Mouse (Mus musculus) brain, embryonic 14.5 days (tissue): ENCODE measurements around the gene 2810021J22Rik.

ENCODE experiments used
- CTCF ChIP-seq: fragments of 200-500 bp; IDR thresholded peaks from 2 replicates; pipeline ENCODE4 v1.5.1; 2012; ENCODE audit warnings: inconsistent platforms, mild to moderate bottlenecking, moderate library complexity, borderline replicate concordance; ENCODE audit not compliant: insufficient read depth, insufficient read length; ENCODE audit errors: extremely low read depth
- POLR2A ChIP-seq: fragments of 200-500 bp; IDR thresholded peaks from 2 replicates; pipeline ENCODE4 v1.6.1; 2012; ENCODE audit warnings: mild to moderate bottlenecking, inconsistent platforms, borderline replicate concordance; ENCODE audit not compliant: poor library complexity, insufficient read depth, insufficient read length, severe bottlenecking; ENCODE audit errors: extremely low read depth

- TF ChIP-seq CTCF (no peak), POLR2A (no peak)
Observed at GRCm38 (mm10) chr11:58849731-58850130, 17.3 kb upstream of the 2810021J22Rik start.
